Mouse (Mus musculus): ENCODE measurements around the gene Castor1. TPM values are rescaled to one million over a fixed set of nuclear protein-coding genes. Genes with fewer than 3 reads are reported as not detected.

The Castor1 gene
- polyA plus RNA-seq, 1 experiment from 2014 or later: 1.9 TPM

GRCm38 (mm10) chr11:4266271-4267201 is 48.5 kb downstream of the Castor1 start:
- peaks cover 26% of the 10 kb centered on the region for H3K4me1 ChIP-seq (replicated peaks)
- 2% methylated on average over 61 of the region's 61 CpGs for WGBS (ENCODE audit: insufficient replicate concordance)
- H3K4me2 ChIP-seq: peak overlapping the region; percentile 71
- H3K36me3 ChIP-seq: no peaks in the 10 kb centered on the region
- DNase-seq (no peak), ATAC-seq (ENCODE audit: low read depth) (peak; percentile 47)
- H3K9ac ChIP-seq: peak overlapping the region; percentile 22; the same call in 1 of the 2 replicates
- H3K9me3 ChIP-seq (replicated peaks): no peaks in the 10 kb centered on the region
- H3K4me3 ChIP-seq (replicated peaks): peak overlapping the region; percentile 58
- H3K27ac ChIP-seq: no peak overlapping the region
- H3K27me3 ChIP-seq: peaks cover 84% of the 10 kb centered on the region

DNA sequence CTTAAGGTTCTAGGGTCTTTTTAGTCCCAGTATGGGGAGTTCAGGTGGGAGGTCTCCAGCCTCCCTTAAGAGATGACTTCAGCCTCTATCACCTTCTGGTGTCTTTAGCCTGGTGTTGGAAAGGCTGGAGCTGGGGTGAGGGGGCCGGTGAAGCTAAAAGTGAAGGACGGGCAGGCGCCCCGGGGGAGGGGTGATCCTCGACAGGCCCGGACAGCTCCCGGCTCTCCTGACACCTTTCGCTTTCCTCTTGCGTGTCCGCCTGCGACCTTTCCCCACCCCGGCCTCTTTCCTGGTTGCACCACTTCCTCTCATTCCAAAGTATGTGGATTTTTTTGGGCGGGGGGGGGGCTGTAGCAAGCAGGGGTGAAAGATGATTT is 49.2 kb downstream of the Castor1 start:
- Histone ChIP-seq H3K9ac (no peak overlapping the region), H3K36me3 (no peaks in the 10 kb centered on the region), H3K4me2 (peak overlapping the region; percentile 71), H3K4me3 (replicated peaks) (peak overlapping the region; percentile 58), H3K4me1 (replicated peaks) (peaks cover 23% of the 10 kb centered on the region), H3K27me3 (peaks cover 87% of the 10 kb centered on the region), H3K9me3 (replicated peaks) (no peaks in the 10 kb centered on the region), H3K27ac (no peak overlapping the region)
- DNase-seq: no peak
- 4% methylated on average over 12 of the region's 13 CpGs for WGBS (ENCODE audit: insufficient replicate concordance)
- ATAC-seq (ENCODE audit: low read depth): no peak

- ATAC-seq (ENCODE audit: low read depth): no peak
- Histone ChIP-seq H3K4me2 (no peak overlapping the region), H3K9me3 (replicated peaks) (no peaks in the 10 kb centered on the region), H3K36me3 (no peaks in the 10 kb centered on the region), H3K27me3 (peaks cover 82% of the 10 kb centered on the region), H3K27ac (no peak overlapping the region), H3K9ac (no peak overlapping the region), H3K4me1 (replicated peaks) (peaks cover 16% of the 10 kb centered on the region), H3K4me3 (replicated peaks) (no peak overlapping the region)
- no peak for DNase-seq
- 73% methylated on average over 6 of the region's 6 CpGs for WGBS (ENCODE audit: insufficient replicate concordance)
Observed at GRCm38 (mm10) chr11:4268500-4268899, 50.5 kb downstream of the Castor1 start.

GRCm38 (mm10) chr11:4270744-4271459 is 52.9 kb downstream of the Castor1 start:
- Histone ChIP-seq H3K9ac (no peak overlapping the region), H3K4me1 (replicated peaks) (peaks cover 12% of the 10 kb centered on the region), H3K27ac (no peak overlapping the region), H3K36me3 (no peaks in the 10 kb centered on the region), H3K4me3 (replicated peaks) (no peak overlapping the region), H3K4me2 (no peak overlapping the region), H3K9me3 (replicated peaks) (no peaks in the 10 kb centered on the region), H3K27me3 (peaks cover 65% of the 10 kb centered on the region)
- WGBS (ENCODE audit: insufficient replicate concordance): 25% methylated on average over 20 of the region's 20 CpGs
- ATAC-seq (ENCODE audit: low read depth) (0 out of 2 replicates have a peak, but pooled peaks have one; percentile 33), DNase-seq (no peak)

GRCm38 (mm10) chr11:4271544-4271943 is 53.5 kb downstream of the Castor1 start:
- Histone ChIP-seq H3K4me2 (no peak overlapping the region), H3K36me3 (no peaks in the 10 kb centered on the region), H3K27me3 (peaks cover 58% of the 10 kb centered on the region), H3K9me3 (replicated peaks) (no peaks in the 10 kb centered on the region), H3K4me1 (replicated peaks) (peaks cover 8% of the 10 kb centered on the region), H3K9ac (no peak overlapping the region), H3K27ac (no peak overlapping the region), H3K4me3 (replicated peaks) (no peak overlapping the region)
- 72% methylated on average over 11 of the region's 11 CpGs for WGBS (ENCODE audit: insufficient replicate concordance)
- ATAC-seq (ENCODE audit: low read depth) (no peak), DNase-seq (no peak)

Other genes with a start within 250 kb of the Castor1 start
- 0.13 TPM in 1 of 2 replicates, not detected in the other for gene 4930556J24Rik, start 241.4 kb upstream of the Castor1 start, polyA plus RNA-seq (2015; fragmentation: Nextera tagmentation; extraction: Ambion mirVana)
- gene Gal3st1, start 234.6 kb upstream of the Castor1 start, polyA plus RNA-seq (2015; fragmentation: Nextera tagmentation; extraction: Ambion mirVana): 0.76 and 0.78 TPM in 2 replicates
- gene Sec14l4, start 186.8 kb upstream of the Castor1 start, polyA plus RNA-seq (2015; fragmentation: Nextera tagmentation; extraction: Ambion mirVana): 0.96 and 1.2 TPM in 2 replicates
- not detected in 2 replicates for gene Sec14l3, start 153.4 kb upstream of the Castor1 start, polyA plus RNA-seq (2015; fragmentation: Nextera tagmentation; extraction: Ambion mirVana)
- gene Mtfp1, start 122.8 kb upstream of the Castor1 start, polyA plus RNA-seq (2015; fragmentation: Nextera tagmentation; extraction: Ambion mirVana): 32.2 and 33.9 TPM in 2 replicates
- 5.8 and 7.0 TPM in 2 replicates for gene Sec14l2, start 94.8 kb upstream of the Castor1 start, polyA plus RNA-seq (2015; fragmentation: Nextera tagmentation; extraction: Ambion mirVana)
- gene Rnf215, start 83.0 kb upstream of the Castor1 start, polyA plus RNA-seq (2015; fragmentation: Nextera tagmentation; extraction: Ambion mirVana): 5.6 and 6.1 TPM in 2 replicates
- gene Ccdc157, start 57.9 kb upstream of the Castor1 start, polyA plus RNA-seq (2015; fragmentation: Nextera tagmentation; extraction: Ambion mirVana): 0.65 and 0.87 TPM in 2 replicates
- gene Sf3a1, start 57.9 kb upstream of the Castor1 start, polyA plus RNA-seq (2015; fragmentation: Nextera tagmentation; extraction: Ambion mirVana): 23.5 and 32.9 TPM in 2 replicates
- 6.0 and 6.2 TPM in 2 replicates for gene Tbc1d10a, start 31.4 kb upstream of the Castor1 start, polyA plus RNA-seq (2015; fragmentation: Nextera tagmentation; extraction: Ambion mirVana)
- 0.51 and 0.60 TPM in 2 replicates for gene Osm, start 18.2 kb downstream of the Castor1 start, polyA plus RNA-seq (2015; fragmentation: Nextera tagmentation; extraction: Ambion mirVana)
- gene Lif, start 39.3 kb downstream of the Castor1 start, polyA plus RNA-seq (2015; fragmentation: Nextera tagmentation; extraction: Ambion mirVana): 0.02 TPM in 1 of 2 replicates, not detected in the other
- 0.68 and 0.90 TPM in 2 replicates for gene Hormad2, start 222.9 kb downstream of the Castor1 start, polyA plus RNA-seq (2015; fragmentation: Nextera tagmentation; extraction: Ambion mirVana)